Mouse (Mus musculus) small intestine, adult 2 months (tissue): Measurements from ENCODE around the gene Ttc29.

ENCODE experiments used
- CTCF ChIP-seq: fragments of 200-500 bp; IDR thresholded peaks from 2 replicates; pipeline ENCODE4 v1.5.1; 2012; ENCODE audit warnings: low read depth, mild to moderate bottlenecking, control low read depth, inconsistent platforms, low read length, moderate library complexity, mixed read lengths; ENCODE audit not compliant: insufficient replicate concordance, insufficient read length; ENCODE audit errors: extremely low read depth
- POLR2A ChIP-seq: fragments of 200-500 bp; IDR thresholded peaks from 2 replicates; pipeline ENCODE4 v1.6.1; 2012; ENCODE audit warnings: low read depth, mild to moderate bottlenecking, control low read depth, inconsistent platforms, low read length, moderate library complexity

DNA sequence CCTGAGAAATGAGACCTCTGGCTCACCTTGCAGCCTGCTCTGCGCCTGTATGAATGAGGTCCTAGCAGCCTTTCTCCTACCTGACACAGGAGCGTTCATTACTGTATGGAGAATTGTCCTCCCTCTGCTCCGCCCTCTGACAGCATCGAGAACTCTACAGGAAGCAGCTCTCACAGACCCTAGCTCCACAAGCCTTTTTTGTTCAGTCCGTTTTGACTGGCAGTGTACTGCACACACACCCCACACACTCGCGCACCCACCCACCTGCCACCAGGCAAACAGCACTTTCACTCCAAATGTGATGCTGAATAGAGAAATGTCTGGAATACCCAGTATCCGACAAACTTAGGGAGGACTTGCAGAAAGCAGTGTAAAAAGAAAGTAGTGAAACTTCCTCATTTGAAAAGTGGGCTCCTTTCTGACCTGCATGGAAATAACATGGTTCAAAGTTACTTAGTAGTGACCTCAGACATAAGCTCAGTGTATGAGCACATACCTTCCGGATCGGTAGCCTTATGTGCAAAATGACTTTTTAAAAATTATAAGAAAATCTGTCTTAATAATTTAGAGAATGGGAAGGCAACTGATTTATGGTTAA is 76.4 kb downstream of the Ttc29 start:
- TF ChIP-seq POLR2A (no peak), CTCF (no peak)
